32 mouse cellular contexts compared by ENCODE assay signal in genomic region chr1:178258821-178259220, GRCm38 (mm10).
"Had no signal": no experiment of that assay in that cellular context is flagged by ENCODE, and none has a peak within 500 bp of the region (broad histone marks: within the 10 kb centered on the region; RNA-seq: fewer than 3 reads in every experiment).

No protein-coding gene starts in this region.

- H3K4me2 ChIP-seq: heart, embryonic 11.5 days; heart, embryonic 13.5 days; heart, embryonic 15.5 days; hindbrain, embryonic 12.5 days; hindbrain, embryonic 13.5 days; hindbrain, embryonic 14.5 days; hindbrain, embryonic 15.5 days; intestine, embryonic 15.5 days; kidney, embryonic 15.5 days had no signal

- H3K4me1 ChIP-seq: hindbrain, embryonic 10.5 days; hindbrain, embryonic 12.5 days; hindbrain, embryonic 13.5 days; hindbrain, embryonic 15.5 days; intestine, embryonic 15.5 days; kidney, embryonic 15.5 days had no signal

- H3K27ac ChIP-seq: heart, embryonic 13.5 days; heart, embryonic 15.5 days; hindbrain, embryonic 10.5 days; hindbrain, embryonic 12.5 days; hindbrain, embryonic 13.5 days; hindbrain, embryonic 14.5 days; hindbrain, embryonic 15.5 days; hindbrain, postnatal 0 days; intestine, embryonic 15.5 days; kidney, embryonic 15.5 days; kidney, postnatal 0 days; layer of hippocampus, adult 2 months; left cerebral cortex, adult 2 months had no signal

- H3K27me3 ChIP-seq: heart, embryonic 13.5 days; heart, embryonic 15.5 days; hindbrain, embryonic 12.5 days; hindbrain, embryonic 13.5 days; hindbrain, embryonic 15.5 days; intestine, embryonic 15.5 days; kidney, embryonic 15.5 days had no signal

- H3K4me3 ChIP-seq: heart, embryonic 13.5 days; heart, embryonic 15.5 days; hindbrain, embryonic 10.5 days; hindbrain, embryonic 12.5 days; hindbrain, embryonic 13.5 days; hindbrain, embryonic 15.5 days; intestine, embryonic 15.5 days; kidney, embryonic 15.5 days; layer of hippocampus, adult 2 months; left cerebral cortex, adult 2 months had no signal

- ATAC-seq: hindbrain, embryonic 16.5 days; hindbrain, postnatal 0 days; inflammation-experienced regulatory T-cells, adult 6 months; intestine, embryonic 15.5 days; intestine, embryonic 16.5 days; intestine, postnatal 0 days had no signal

- DNase-seq: heart, postnatal 10 days; heart, postnatal 14 days; heart, postnatal 4 days; kidney, adult 11 months; kidney, adult 18-20 months; kidney, adult 2 months; kidney, adult 8-10 months; kidney, adult 9 months; kidney, postnatal 14 days; kidney, postnatal 25 days; kidney, postnatal 36 days; kidney, postnatal 4 days; layer of hippocampus, adult 9-11 months; layer of hippocampus, postnatal 36 days had no signal

- H3K36me3 ChIP-seq: hindbrain, embryonic 12.5 days; intestine, embryonic 15.5 days had no signal

- H3K9me3 ChIP-seq: heart, embryonic 13.5 days; heart, embryonic 15.5 days; hindbrain, embryonic 10.5 days; hindbrain, embryonic 12.5 days; hindbrain, embryonic 13.5 days; hindbrain, embryonic 15.5 days; intestine, embryonic 15.5 days; kidney, embryonic 15.5 days had no signal

- H3K9ac ChIP-seq: heart, embryonic 13.5 days; heart, embryonic 15.5 days; hindbrain, embryonic 12.5 days; hindbrain, embryonic 13.5 days; hindbrain, embryonic 14.5 days; hindbrain, embryonic 15.5 days; intestine, embryonic 15.5 days; kidney, embryonic 15.5 days had no signal
